Mouse (Mus musculus): Measurements from ENCODE around the gene Endog. TPM values are rescaled to one million over a fixed set of nuclear protein-coding genes. Genes with fewer than 3 reads are reported as not detected.
A peak's percentile ranks its signal among the peaks of the same experiment; 100 is the strongest.
"Not testable (repeated sequence)": the region's sequence is repeated elsewhere in the genome, so short reads cannot be mapped to it uniquely, and the experiment has no call there.

Gene Endog
- total RNA-seq, 2 experiments from 2014 or later, result 44.4 to 48.9 TPM

DNA sequence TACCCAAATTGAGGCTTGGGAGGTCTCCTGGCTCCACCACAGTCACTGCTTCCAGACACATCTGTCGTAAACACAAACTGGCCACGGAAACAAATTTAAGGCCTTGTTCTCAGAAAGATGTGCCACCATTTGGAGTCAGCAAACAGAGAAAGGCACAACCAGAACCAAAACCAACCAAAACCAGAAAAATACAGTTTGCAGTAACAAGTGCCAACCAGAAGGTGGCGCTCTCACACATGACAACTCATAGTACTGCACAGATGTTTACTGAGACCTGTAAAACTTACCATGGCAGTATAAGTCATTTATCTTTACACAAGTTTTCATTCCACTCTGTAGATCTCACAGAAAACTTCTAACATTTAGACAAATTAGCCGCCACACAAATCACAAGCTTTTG is 4.6 kb upstream of the Endog start:
- DNase-seq, result no peak

GRCm38 (mm10) chr2:30171997-30172382 is 697 bp downstream of the Endog start:
- no peak for DNase-seq

- no peak for DNase-seq
These were observed 2.4 kb downstream of the Endog start for GRCm38 (mm10) chr2:30173541-30174240.

GRCm38 (mm10) chr2:30175897-30176296 is 4.6 kb downstream of the Endog start:
- DNase-seq, result no peak

DNA sequence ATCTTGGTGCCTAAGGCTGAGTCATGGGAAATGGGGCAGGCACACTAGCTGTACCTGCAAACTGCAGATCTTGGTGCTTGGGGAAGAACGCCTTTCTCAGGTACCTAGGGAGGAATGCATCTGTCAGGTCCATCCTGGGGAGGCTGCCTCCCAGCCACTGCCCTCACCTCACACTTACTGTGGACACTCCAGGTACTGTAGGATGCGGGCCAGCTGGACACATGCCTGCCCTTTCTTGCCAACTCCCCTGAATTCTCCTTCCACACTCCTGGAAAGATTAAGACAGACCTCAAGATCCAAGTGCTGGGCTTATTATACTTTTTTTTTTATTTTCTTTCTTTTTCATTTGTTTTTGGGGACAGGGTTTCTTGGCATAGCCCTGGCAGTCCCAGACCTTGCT is 5.3 kb downstream of the Endog start:
- DNase-seq, result no peak

- DNase-seq, result peak; percentile 97
These were observed 6.7 kb downstream of the Endog start, which contains the start of gene Spout1 for GRCm38 (mm10) chr2:30177700-30178675. Spout1 (minus strand) TSS chr2:30178459.

DNA sequence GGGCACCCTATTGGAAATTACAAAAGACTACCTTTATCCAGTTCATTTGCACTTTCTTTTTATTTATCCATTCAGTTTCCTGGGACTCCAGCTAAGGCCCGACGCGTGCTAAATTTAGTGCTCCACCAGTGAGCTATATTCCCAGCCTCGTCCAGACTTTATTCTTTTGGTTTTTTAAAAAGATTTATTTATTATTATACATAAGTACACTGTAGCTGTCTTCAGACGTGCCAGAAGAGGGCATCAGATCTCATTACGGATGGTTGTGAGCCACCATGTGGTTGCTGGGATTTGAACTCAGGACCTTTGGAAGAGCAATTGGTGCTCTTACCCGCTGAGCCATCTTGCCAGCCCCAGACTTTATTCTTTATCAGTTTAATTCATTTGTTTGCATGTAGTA is 7.4 kb downstream of the Endog start:
- DNase-seq, result not testable (repeated sequence)

- DNase-seq, result no peak
These were observed 11.1 kb downstream of the Endog start for GRCm38 (mm10) chr2:30182424-30182823.

DNA sequence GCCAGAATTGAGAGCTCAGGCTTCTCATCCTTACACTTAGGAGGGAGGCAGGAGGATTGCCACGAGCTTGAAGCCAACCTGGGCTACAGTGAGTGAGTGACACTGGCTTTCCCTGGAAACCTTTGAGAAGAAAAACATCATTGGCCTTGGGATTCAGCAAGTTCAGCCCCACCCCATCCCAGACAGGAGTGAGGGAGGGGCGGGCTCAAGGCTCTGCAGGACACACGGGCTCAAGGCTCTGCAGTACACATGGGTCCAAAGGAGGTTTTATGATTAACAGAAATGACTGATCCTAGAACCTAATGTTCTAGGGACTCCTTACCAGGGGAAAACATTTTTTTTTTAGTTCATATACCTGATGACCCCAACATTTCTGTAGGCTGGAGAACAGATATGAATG is 12.4 kb downstream of the Endog start:
- no peak for DNase-seq

DNA sequence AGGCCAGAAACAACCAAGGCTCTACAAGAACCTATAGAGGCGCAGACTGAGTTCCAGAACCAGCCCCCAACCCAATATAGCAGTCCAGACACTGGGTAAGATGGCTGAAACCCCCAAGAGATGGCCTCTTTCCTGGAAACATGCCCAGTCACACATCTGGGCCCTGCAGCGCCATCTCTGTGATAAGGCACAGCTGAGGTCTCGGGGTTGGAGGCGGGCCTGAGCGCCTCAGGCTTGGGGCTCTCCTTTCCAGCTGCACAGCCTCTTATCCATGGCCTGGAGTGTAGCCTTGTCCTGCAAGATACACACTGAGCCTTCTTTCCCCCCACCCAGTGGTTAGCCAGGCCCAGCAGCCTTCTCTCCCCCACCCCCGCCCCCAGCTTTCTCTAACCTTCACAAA is 14.0 kb downstream of the Endog start:
- no peak for DNase-seq

- DNase-seq, result no peak
These were observed 14.4 kb downstream of the Endog start for GRCm38 (mm10) chr2:30185681-30186080.

DNA sequence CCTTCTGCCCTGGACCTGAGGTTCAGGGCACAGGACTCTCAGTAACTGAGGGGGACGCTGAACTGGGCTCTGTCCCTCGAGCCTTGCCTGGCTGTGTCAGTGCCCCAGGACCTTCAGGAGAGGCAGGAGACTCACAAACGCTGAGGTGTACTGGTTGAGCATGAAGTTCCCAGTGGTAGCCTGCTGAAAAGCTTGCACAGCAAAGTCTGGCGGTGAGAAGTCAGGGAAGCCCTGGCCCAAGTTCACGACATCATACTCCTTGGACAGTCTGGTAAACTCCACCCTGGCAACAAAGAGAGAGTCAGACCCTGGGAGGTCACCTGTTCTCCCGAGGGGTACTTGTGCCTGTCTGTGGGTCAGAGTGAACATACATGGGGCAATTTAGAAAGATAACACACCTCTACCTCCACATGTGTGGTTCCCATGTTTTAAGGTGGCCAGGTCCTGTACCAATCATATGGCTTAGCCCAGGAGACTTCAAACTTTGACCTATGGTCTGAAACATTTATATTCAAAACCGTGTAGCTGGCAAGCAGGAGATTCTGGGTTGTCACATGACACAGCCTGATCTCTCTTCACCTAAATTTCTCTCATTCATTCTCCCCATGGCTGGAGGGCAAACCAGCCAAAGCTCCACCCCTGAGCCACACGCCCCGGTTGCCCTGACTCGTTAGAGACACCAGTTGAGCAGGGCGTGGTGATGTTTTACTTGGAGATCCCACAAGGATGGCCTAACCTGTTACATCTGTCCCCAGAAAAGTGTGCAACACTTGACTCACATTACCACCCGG is 20.7 kb downstream of the Endog start:
- DNase-seq, result no peak

- no peak for DNase-seq
These were observed 23.4 kb downstream of the Endog start for GRCm38 (mm10) chr2:30194656-30195055.

GRCm38 (mm10) chr2:30198021-30198420 is 26.7 kb downstream of the Endog start:
- DNase-seq, result no peak

- DNase-seq, result no peak
These were observed 28.7 kb downstream of the Endog start for GRCm38 (mm10) chr2:30199984-30200383.

DNA sequence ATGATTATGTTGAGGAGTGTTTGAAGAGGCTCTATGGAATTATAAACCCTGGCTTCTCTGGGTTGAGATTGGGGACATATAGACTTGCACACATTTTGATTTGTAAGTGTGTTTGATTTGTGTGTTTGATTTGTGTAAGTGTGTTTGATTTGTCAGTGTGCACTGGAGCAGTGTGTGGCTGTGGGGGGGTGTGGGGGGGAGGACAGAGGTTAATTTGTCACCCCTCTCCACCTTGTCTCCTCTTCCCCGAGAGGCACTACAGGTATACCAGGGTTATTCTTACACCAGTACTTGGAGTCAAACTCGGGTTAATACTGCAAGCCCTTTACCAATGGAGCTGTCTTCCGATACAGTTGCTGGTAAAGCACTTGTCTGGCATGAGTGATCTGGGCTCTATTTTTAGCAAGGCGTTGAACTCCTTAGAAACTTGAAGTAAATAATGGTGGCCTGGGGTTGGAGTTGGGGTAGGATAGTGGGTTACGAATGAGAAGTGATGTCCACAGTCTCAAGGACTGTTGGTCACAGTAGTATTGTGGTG is 29.2 kb downstream of the Endog start:
- DNase-seq, result no peak

DNA sequence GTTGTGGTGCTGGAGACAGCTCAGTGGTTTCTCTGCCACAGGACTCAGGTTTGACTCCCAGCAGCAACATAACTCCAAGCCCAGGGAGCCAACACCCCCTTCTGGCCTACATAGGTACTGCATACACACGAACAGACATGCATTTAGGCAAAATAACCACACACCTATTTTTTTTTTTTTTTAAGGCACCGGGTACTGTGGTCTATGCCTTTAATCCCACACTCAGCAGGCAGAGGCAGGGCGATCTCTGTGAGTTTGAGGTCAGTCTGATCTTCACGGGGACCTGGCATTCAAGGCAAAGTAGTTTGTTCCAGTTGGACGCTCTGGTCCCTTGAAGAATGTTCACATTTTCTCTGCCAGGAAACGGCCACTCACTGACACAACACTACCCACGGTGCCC is 32.1 kb downstream of the Endog start:
- peak; percentile 31 for DNase-seq

GRCm38 (mm10) chr2:30205255-30205628 is 33.9 kb downstream of the Endog start:
- peak; percentile 34 for DNase-seq

DNA sequence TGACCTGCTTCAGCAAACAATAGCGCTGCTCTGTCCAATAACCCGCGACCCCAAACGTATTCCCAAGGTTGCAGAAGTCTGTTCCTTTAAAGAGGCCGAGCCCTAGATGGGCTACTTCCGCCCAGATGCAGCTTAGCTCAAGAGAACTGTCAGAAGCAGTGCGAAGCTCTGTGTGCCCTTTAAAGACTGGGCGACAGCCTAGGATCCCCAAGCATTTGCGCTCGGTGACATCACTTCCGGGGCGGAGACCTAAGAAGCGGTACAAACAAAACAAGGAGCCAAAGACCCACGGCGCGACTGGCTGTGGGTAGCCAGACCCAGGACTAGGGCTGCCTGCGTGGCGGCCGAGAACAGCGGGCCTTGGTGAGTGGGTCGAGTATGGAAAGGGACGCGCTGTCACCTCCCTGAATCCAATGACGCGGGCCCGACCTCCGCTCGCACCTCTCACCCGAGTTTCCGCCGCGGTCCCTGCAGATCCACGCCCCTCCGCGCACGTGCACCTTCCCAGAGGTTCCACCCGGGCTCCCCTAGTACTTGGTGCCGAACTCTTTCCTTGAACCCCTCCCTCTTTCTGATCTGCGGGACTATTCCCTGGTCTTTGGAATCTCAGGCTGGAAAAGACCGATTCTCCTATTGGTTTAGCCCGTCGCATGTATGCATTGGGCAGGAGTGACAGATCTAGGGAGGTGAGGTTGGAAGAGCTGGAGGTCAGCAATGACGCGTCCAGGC is 34.5 kb downstream of the Endog start, which contains the start of gene Kyat1:
Kyat1 (minus strand) TSS at position 219 of the 729 bp plus-strand sequence.
- DNase-seq, result peak; percentile 93

- DNase-seq, result no peak
These were observed 36.1 kb downstream of the Endog start for GRCm38 (mm10) chr2:30207401-30207800.

DNA sequence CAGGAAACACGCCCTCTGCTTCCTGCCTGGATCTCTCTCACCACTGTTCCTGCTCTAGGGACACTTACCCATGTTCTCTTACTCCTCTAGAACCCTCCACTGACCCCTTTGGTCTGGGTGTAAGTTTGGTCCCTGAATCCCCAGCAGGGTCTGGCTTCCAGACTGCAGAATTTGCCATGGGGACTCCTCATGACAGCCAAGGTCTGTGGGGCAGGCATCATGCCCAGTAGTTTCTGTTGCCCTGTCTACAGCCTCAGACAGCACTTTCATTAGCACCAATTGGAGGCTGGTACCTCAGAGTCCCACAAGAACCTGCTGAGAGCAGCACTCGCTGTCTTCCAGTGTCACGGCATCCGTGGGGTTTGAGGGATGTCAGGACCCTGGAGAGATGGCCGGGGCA is 36.6 kb downstream of the Endog start:
- DNase-seq, result no peak

Data from heart, postnatal 4 days (tissue).